Mouse (Mus musculus) cerebellum, adult 11-12 months (tissue): ENCODE data around the gene Igsf10.

Experiments
- DNase-seq: peaks from one replicate; pipeline ENCODE4 v3.0.0; 2022

Gene Igsf10

DNA sequence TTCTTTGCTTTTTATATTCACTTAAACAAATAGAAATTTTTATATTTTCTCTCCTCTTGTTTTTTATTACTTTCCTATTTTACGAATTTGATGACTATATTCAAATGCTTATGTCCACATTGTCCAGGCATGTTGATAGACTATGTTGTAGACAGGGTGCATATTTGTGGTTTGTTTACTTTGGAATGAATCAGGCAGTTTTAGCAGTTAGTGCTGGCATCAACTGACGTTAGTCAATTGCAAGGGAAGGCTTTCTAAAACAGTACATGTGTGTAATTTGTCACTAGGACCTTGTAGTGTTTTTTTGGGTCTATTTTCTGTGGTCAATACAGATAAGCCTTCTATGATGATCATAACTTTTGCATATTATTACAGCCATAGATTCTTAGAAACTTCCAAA lies 53.6 kb downstream of the Igsf10 start:
- no peak for DNase-seq

DNA sequence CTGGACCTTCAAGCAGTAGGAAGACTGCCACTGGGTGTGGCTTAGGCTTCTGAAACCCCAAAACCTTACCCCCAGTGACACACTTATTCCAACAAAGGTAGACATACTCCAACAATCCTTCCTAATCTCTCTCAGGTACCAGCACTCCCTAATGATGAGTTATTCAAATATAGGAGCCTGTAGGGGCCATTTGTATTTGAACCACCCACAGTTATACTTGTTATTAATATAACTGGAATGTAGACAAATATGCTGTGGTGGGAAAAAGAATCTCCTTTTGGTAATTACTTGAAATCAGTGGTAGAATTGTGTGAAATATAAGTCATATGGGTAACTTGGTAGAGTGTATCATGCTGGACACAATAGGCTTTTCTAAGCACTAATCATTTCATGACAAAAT lies 65.6 kb downstream of the Igsf10 start:
- DNase-seq = no peak

DNA sequence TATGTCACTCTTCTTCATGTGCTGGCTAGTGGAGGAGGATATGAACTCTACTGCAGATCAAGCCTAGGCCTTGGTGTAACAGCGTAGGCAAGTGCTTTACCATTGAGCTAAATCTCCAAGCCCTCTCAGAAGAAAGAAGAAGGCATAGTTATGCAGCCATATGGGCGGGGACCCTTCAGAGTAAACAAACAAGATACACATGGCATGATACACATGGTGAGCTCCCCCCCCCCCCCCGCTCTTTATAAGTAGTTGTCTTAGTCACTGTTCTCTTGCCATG lies 66.0 kb downstream of the Igsf10 start:
- no peak for DNase-seq

DNA sequence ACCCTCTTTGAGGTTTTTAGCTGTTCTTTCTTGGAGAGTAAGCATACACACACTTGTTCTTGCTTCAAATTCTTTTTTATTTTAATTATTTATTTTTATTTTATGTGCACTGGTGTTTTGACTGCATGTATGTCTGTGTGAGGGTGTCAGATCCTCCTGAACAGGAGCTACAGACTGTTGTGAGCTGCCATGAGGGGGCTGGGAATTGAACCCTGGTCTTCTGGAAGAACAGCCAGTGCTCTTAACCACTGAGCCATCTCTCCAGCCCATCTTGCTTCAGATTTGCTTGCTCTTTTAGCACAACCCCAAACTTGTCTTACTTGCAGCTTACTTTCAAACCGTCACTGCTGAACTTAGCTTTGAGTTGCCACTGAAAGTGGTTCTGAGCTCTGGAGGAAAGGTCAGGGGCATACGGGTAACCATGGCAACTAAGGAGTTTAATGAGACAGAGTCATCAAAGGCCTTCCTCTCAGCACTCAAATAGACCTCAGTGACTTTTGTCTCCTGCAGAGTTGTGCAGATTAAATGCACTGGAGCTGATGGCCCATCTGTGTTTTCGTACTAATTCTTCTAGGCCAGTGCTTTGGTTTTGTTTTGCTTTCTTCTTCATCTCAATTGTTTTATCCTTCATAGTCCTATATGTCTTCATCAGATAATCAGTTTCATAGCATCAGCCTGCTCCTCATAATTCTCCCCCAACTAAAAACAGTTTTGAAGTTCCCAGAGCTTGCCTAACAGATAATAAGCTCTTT lies 66.5 kb downstream of the Igsf10 start:
- DNase-seq = no peak

DNA sequence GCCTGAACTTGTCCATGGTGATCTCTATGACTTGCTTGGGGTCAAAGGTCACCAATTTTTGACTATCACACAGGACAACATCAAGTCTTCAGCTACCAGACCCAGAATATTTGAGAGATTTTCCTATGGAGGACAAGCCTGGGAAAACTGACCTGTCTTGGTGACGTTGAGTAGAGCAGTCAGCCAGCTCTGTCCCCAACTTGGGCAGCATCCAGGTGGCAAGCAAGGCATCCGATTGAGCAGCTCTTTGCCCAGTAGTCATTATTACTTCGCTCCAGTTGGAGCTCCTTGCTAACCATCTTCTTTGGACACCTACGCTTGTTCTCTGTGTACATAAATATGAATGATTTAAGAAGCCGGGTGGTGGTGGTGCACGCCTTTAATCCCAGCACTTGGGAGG lies 73.4 kb downstream of the Igsf10 start:
- peak; percentile 36 for DNase-seq
